Mouse (Mus musculus) liver, adult 2 months (tissue): ENCODE measurements around the gene Aim2.

Experiments
- CTCF ChIP-seq: fragments of 200-500 bp; IDR thresholded peaks from 2 replicates; pipeline ENCODE4 v1.5.1; 2011; ENCODE audit warnings: low read depth, low read length, control low read depth
- POLR2A ChIP-seq: fragments of 200-500 bp; IDR thresholded peaks from 2 replicates; pipeline ENCODE4 v1.6.1; 2011; ENCODE audit warnings: low read length, control low read depth; ENCODE audit not compliant: insufficient read depth; ENCODE audit errors: extremely low read depth

GRCm38 (mm10) chr1:173420374-173420773 is 69.7 kb downstream of the Aim2 start:
- no peak for TF ChIP-seq CTCF
- no peak for TF ChIP-seq POLR2A
